Mouse (Mus musculus) CH12.LX (cell line): ENCODE measurements around the gene Grin3b. TPM values are rescaled to one million over a fixed set of nuclear protein-coding genes. Genes with fewer than 3 reads are reported as not detected.
A peak's percentile ranks its signal among the peaks of the same experiment; 100 is the strongest.

Experiments
- DNase-seq: peaks from one replicate; pipeline ENCODE4 v3.0.0-alpha.2; 2013; ENCODE audit errors: extremely low read depth
- H3K27ac ChIP-seq: 2 replicates; pipeline ENCODE4 v1.5.1; 2012; ENCODE audit warnings: low read depth, mild to moderate bottlenecking, control low read depth, moderate library complexity; ENCODE audit not compliant: insufficient read depth
- H3K27me3 ChIP-seq: replicated peaks from 2 replicates; pipeline ENCODE3; 2012; ENCODE audit warnings: inconsistent platforms
- H3K36me3 ChIP-seq, 2 experiments: replicated peaks in 1 of 2; 2 replicates each; pipeline versions ENCODE3 to v1.6.1; 2012; ENCODE audit warnings: inconsistent platforms in 1 of 2, low read length in 1 of 2, mild to moderate bottlenecking in 1 of 2, mixed read lengths in 1 of 2, moderate library complexity in 1 of 2; ENCODE audit not compliant: control insufficient read depth in 1 of 2, insufficient read depth in 1 of 2
- H3K4me1 ChIP-seq, 2 experiments: 2 replicates each; pipeline ENCODE4 v1.6.1; 2012; ENCODE audit warnings: inconsistent platforms in 1 of 2, moderate library complexity in 1 of 2; ENCODE audit not compliant: insufficient read depth in 2 of 2, control insufficient read depth in 1 of 2
- H3K4me2 ChIP-seq: 2 replicates; pipeline ENCODE4 v1.6.1; 2012; ENCODE audit warnings: low read depth, mild to moderate bottlenecking, control low read depth; ENCODE audit not compliant: poor library complexity, insufficient read depth, severe bottlenecking
- H3K4me3 ChIP-seq, 3 experiments: fragments of 150-350 bp in 1 of 3; sonication (generic) in 1 of 3; replicated peaks in 1 of 3; 2 replicates each; pipeline versions ENCODE3 to v1.5.1; 2011 to 2012; ENCODE audit warnings: low read depth in 2 of 3, low read length in 2 of 3, mild to moderate bottlenecking in 2 of 3, moderate library complexity in 2 of 3, control low read depth in 1 of 3, improper control_type of control experiment in 1 of 3, inconsistent platforms in 1 of 3, mixed read lengths in 1 of 3; ENCODE audit not compliant: poor library complexity in 1 of 3
- H3K79me2 ChIP-seq: replicated peaks from 2 replicates; pipeline ENCODE4 v1.6.1; 2012; ENCODE audit warnings: mild to moderate bottlenecking, moderate library complexity; ENCODE audit not compliant: control insufficient read depth, poor library complexity, insufficient read depth, severe bottlenecking; ENCODE audit errors: extremely low read depth
- H3K9ac ChIP-seq: 2 replicates; pipeline ENCODE4 v1.6.1; 2012; ENCODE audit warnings: low read depth, mild to moderate bottlenecking, control low read depth, moderate library complexity; ENCODE audit not compliant: insufficient read depth
- H3K9me3 ChIP-seq: replicated peaks from 2 replicates; pipeline ENCODE3; 2012; ENCODE audit warnings: low read length, inconsistent platforms, mixed read lengths
- BHLHE40 ChIP-seq: IDR thresholded peaks from 2 replicates; pipeline ENCODE4 v1.6.1; 2011; ENCODE audit warnings: mild to moderate bottlenecking, low read depth, low read length, improper control_type of control experiment
- CTCF ChIP-seq, 2 experiments: IDR thresholded peaks in 1 of 2; conservative IDR thresholded peaks in 1 of 2; 2 replicates each; pipeline ENCODE4 v1.5.1; 2011 to 2012; ENCODE audit warnings: low read depth in 2 of 2, low read length in 2 of 2, improper control_type of control experiment in 1 of 2, inconsistent platforms in 1 of 2, mild to moderate bottlenecking in 1 of 2, moderate library complexity in 1 of 2
- EP300 ChIP-seq: IDR thresholded peaks from 2 replicates; pipeline ENCODE4 v1.6.1; 2011; ENCODE audit warnings: low read length, improper control_type of control experiment
- GABPA ChIP-seq: IDR thresholded peaks from 2 replicates; pipeline ENCODE4 v1.6.1; 2012; ENCODE audit warnings: low read depth, low read length, improper control_type of control experiment, inconsistent platforms; ENCODE audit not compliant: insufficient replicate concordance
- HCFC1 ChIP-seq: IDR thresholded peaks from 2 replicates; pipeline ENCODE4 v1.6.1; 2012; ENCODE audit warnings: low read depth, mild to moderate bottlenecking, inconsistent platforms, low read length, improper control_type of control experiment
- JUND ChIP-seq: conservative IDR thresholded peaks from 2 replicates; pipeline ENCODE4 v1.6.1; 2011; ENCODE audit warnings: low read depth, low read length, improper control_type of control experiment
- MAX ChIP-seq: IDR thresholded peaks from 2 replicates; pipeline ENCODE4 v1.6.1; 2011; ENCODE audit warnings: low read length, improper control_type of control experiment
- MAZ ChIP-seq: IDR thresholded peaks from 2 replicates; pipeline ENCODE4 v1.6.1; 2012; ENCODE audit warnings: low read depth, mild to moderate bottlenecking, inconsistent platforms, low read length, improper control_type of control experiment, moderate library complexity
- MEF2A ChIP-seq: IDR thresholded peaks from 2 replicates; pipeline ENCODE4 v1.6.1; 2014; ENCODE audit warnings: low read depth, mild to moderate bottlenecking, inconsistent platforms, low read length, improper control_type of control experiment, borderline replicate concordance
- MXI1 ChIP-seq: IDR thresholded peaks from 2 replicates; pipeline ENCODE4 v1.6.1; 2011; ENCODE audit warnings: mild to moderate bottlenecking, low read depth, low read length, improper control_type of control experiment
- MYC ChIP-seq: IDR thresholded peaks from 2 replicates; pipeline ENCODE4 v1.6.1; 2011; ENCODE audit warnings: low read depth, mild to moderate bottlenecking, improper control_type of control experiment, low read length
- POLR2A ChIP-seq: IDR thresholded peaks from 2 replicates; pipeline ENCODE4 v1.6.1; 2011; ENCODE audit warnings: low read depth, mild to moderate bottlenecking, improper control_type of control experiment, low read length
- TBP ChIP-seq: conservative IDR thresholded peaks from 2 replicates; pipeline ENCODE4 v1.6.1; 2011; ENCODE audit warnings: low read depth, low read length, improper control_type of control experiment
- UBTF ChIP-seq: IDR thresholded peaks from 2 replicates; pipeline ENCODE4 v1.6.1; 2012; ENCODE audit warnings: low read depth, mild to moderate bottlenecking, inconsistent platforms, low read length, improper control_type of control experiment, moderate library complexity
- USF1 ChIP-seq: IDR thresholded peaks from 2 replicates; pipeline ENCODE4 v1.6.1; 2014; ENCODE audit warnings: low read depth, mild to moderate bottlenecking, inconsistent platforms, low read length, improper control_type of control experiment
- USF2 ChIP-seq: conservative IDR thresholded peaks from 2 replicates; pipeline ENCODE4 v1.6.1; 2011; ENCODE audit warnings: low read depth, low read length, improper control_type of control experiment
- ZC3H11A ChIP-seq: IDR thresholded peaks from 2 replicates; pipeline ENCODE4 v1.6.1; 2012; ENCODE audit warnings: low read depth, mild to moderate bottlenecking, inconsistent platforms, low read length, improper control_type of control experiment
- dilution Hi-C: fragments of 300-500 bp; cut with MboI; formaldehyde crosslinking; loops from 2 replicates; pipeline ENCODE4 v1.14.3; 2020; ENCODE audit warnings: low sequenced_read_pairs; ENCODE audit not compliant: extremely low pct_unique_long_range_greater_than_20kb, extremely low pct_ligation_motif_present
- in situ Hi-C: fragments of 300-500 bp; cut with MboI; formaldehyde crosslinking; loops from 3 replicates; pipeline ENCODE4 v1.14.3; 2019; ENCODE audit warnings: low sequenced_read_pairs, low pct_ligation_motif_present, low pct_unique_long_range_greater_than_20kb, mixed read lengths
- polyA plus RNA-seq: library from polyadenylated mRNA; unstranded; fragments of >175 nt; gene quantifications from 2 replicates; pipeline ENCODE4 v1.2.1, GENCODE M21; 2012; ENCODE audit warnings: low read depth; ENCODE audit not compliant: insufficient read length
- total RNA-seq, 2 experiments: library from RNA; depleted of rRNA; stranded (reverse); fragments of 300-350 nt in 1 of 2; fragments of >200 nt in 1 of 2; gene quantifications; 2 replicates each; pipeline ENCODE4 v1.2.3; 2012 to 2014

The Grin3b gene
- total and polyA plus RNA-seq, 3 experiments: 0.27 to 0.59 (median 0.56) TPM

DNA sequence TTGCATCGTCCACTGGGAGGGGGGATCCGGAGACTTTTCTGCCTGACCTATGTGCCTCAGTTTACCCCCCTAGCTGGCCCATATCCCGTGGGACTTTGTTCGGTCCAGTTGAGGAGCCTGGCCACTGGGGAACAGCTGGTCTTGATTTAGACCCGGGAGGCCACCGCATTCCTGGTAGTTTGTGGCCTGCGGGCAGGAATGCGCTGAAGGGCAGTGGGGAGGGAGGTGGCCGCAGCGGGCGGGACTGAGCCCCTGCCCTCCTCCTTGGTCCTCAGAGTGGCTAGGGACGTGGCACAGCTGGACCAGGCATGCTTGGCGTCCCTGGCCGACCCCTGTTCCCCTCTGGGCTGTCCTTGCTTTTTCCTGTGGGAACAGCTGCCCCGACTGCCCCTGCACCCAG, 19.4 kb downstream of the Grin3b start:
- dilution Hi-C loops (no loop called here), in situ Hi-C loops (loop anchor here (5.0 kb wide), 2 partner anchors 122 to 152 kb away; partner anchors contain the start of gene Cbarp)
- H3K4me3 ChIP-seq: no peak overlapping the region
- H3K36me3 ChIP-seq: peaks cover 21 to 41% of the 10 kb centered on the region in 2 experiments
- H3K4me1 ChIP-seq: peaks cover 12 to 45% of the 10 kb centered on the region in 2 experiments
- H3K9me3 ChIP-seq: peaks cover 14% of the 10 kb centered on the region
- no peak overlapping the region for H3K9ac ChIP-seq
- no peaks in the 10 kb centered on the region for H3K79me2 ChIP-seq
- TF ChIP-seq MAZ (no peak), MYC (no peak), GABPA (no peak), MXI1 (no peak), JUND (no peak)
- H3K4me2 ChIP-seq: no peak overlapping the region
- no peak for DNase-seq
- H3K27me3 ChIP-seq: peaks cover 3% of the 10 kb centered on the region
- no peak overlapping the region for H3K27ac ChIP-seq

DNA sequence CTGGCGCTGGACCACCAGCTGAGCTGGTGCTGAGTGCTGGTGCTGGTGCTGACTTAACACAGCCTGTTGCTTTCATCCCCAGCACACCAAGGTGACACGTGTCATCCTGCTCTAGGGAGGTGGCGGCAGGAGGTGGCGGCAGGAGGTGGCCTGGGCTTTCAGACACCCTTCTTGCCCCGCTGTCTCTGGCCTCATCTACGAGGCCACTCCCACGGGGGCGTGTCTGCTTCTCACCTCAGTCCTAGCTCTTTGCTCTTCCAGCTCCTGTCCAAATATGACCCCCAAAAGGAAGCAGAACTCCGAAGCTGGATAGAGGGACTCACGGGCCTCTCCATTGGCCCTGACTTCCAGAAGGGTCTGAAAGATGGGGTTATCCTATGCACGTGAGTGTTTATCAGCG, 20.6 kb downstream of the Grin3b start:
- no peak for DNase-seq
- Histone ChIP-seq H3K27me3 (peaks cover 3% of the 10 kb centered on the region), H3K27ac (no peak overlapping the region), H3K9ac (no peak overlapping the region), H3K4me1 (peaks cover 12 to 50% of the 10 kb centered on the region in 2 experiments), H3K36me3 (peaks cover 21 to 45% of the 10 kb centered on the region in 2 experiments), H3K9me3 (peaks cover 14% of the 10 kb centered on the region), H3K4me3 (no peak overlapping the region), H3K4me2 (no peak overlapping the region), H3K79me2 (no peaks in the 10 kb centered on the region)
- in situ Hi-C loops: no loop called here
- no peak for TF ChIP-seq UBTF
- TF ChIP-seq TBP: no peak
- TF ChIP-seq HCFC1: no peak
- TF ChIP-seq JUND: no peak
- TF ChIP-seq POLR2A: no peak
- no peak for TF ChIP-seq MAX
- TF ChIP-seq MEF2A: no peak
- TF ChIP-seq ZC3H11A: no peak
- no peak for TF ChIP-seq USF2
- no peak for TF ChIP-seq EP300
- no peak for TF ChIP-seq USF1
- dilution Hi-C loops: no loop called here

DNA sequence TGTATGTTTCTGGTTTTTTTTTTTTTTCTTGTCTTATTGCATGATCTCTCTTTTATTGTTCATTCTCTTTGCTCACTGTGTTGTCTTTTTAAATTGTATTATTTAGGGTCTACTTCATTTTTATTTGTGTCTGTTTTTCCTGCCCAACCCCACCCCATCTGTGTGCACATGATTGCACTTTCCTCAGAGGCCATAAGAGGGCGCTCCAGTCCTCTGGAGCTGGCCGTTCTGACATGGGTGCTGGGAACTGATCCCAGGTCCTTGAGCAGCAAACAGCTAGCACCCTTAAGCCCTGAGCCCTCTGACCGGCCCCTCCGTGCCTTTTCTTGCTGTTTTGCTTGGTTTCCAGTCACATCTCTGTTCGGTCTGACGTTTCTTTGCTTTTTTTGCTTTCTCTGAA, 21.0 kb downstream of the Grin3b start:
- TF ChIP-seq EP300 (no peak), MXI1 (no peak), USF1 (no peak), TBP (no peak), POLR2A (no peak), CTCF (conservative IDR thresholded peaks at IDR 0.05 in 1 of 2, IDR thresholded peaks at IDR 0.05 in 1 of 2; ENCODE audit: low read depth in 2 of 2, low read length in 2 of 2) (peak in 1 of 2 experiments; percentile 21; a peak in 1 of 4 replicates), BHLHE40 (no peak)
- in situ Hi-C loops: no loop called here
- no peaks in the 10 kb centered on the region for H3K79me2 ChIP-seq
- peaks cover 14% of the 10 kb centered on the region for H3K9me3 ChIP-seq
- H3K36me3 ChIP-seq: peaks cover 21 to 45% of the 10 kb centered on the region in 2 experiments
- dilution Hi-C loops: no loop called here
- peaks cover 10 to 46% of the 10 kb centered on the region in 2 experiments for H3K4me1 ChIP-seq
- no peak for DNase-seq
- H3K4me2 ChIP-seq: no peak overlapping the region
- H3K27me3 ChIP-seq: peaks cover 3% of the 10 kb centered on the region
- no peak overlapping the region for H3K27ac ChIP-seq
- no peak overlapping the region for H3K4me3 ChIP-seq
- H3K9ac ChIP-seq: no peak overlapping the region
